Mouse (Mus musculus) thymus, adult 2 months (tissue): ENCODE measurements around the gene Clec12a. TPM values are rescaled to one million over a fixed set of nuclear protein-coding genes. Genes with fewer than 3 reads are reported as not detected.
A peak's percentile ranks its signal among the peaks of the same experiment; 100 is the strongest.

Experiments used
- DNase-seq: peaks from one replicate; pipeline ENCODE4 v3.0.0; 2021
- H3K27ac ChIP-seq: fragments of 200-500 bp; 2 replicates; pipeline ENCODE4 v1.5.1; 2012; ENCODE audit warnings: low read length, control low read depth; ENCODE audit not compliant: control insufficient read depth, insufficient read depth
- H3K27me3 ChIP-seq: fragments of 200-500 bp; 2 replicates; pipeline ENCODE4 v1.6.1; 2012; ENCODE audit warnings: mild to moderate bottlenecking, low read length, moderate library complexity, mixed read lengths; ENCODE audit not compliant: control insufficient read depth, insufficient read depth
- H3K36me3 ChIP-seq: fragments of 200-500 bp; 2 replicates; pipeline ENCODE4 v1.6.1; 2012; ENCODE audit warnings: mild to moderate bottlenecking, low read length, moderate library complexity; ENCODE audit not compliant: control insufficient read depth, insufficient read depth
- H3K4me1 ChIP-seq: fragments of 200-500 bp; replicated peaks from 2 replicates; pipeline ENCODE4 v1.6.1; 2012; ENCODE audit warnings: low read length; ENCODE audit not compliant: control insufficient read depth, insufficient read depth
- H3K4me3 ChIP-seq: fragments of 200-500 bp; 2 replicates; pipeline ENCODE4 v1.5.1; 2012; ENCODE audit warnings: mild to moderate bottlenecking, low read length, control low read depth, moderate library complexity; ENCODE audit not compliant: control insufficient read depth, insufficient read depth
- CTCF ChIP-seq: fragments of 200-500 bp; IDR thresholded peaks from 2 replicates; pipeline ENCODE4 v1.5.1; 2012; ENCODE audit warnings: mild to moderate bottlenecking, control low read depth, low read length, moderate library complexity, borderline replicate concordance; ENCODE audit not compliant: control insufficient read depth, poor library complexity, insufficient read depth; ENCODE audit errors: extremely low read depth
- POLR2A ChIP-seq: fragments of 200-500 bp; IDR thresholded peaks from 2 replicates; pipeline ENCODE4 v1.6.1; 2012; ENCODE audit warnings: mild to moderate bottlenecking, low read length, control low read depth, moderate library complexity; ENCODE audit not compliant: control insufficient read depth, poor library complexity, insufficient read depth; ENCODE audit errors: extremely low read depth
- WGBS: fragments of 180-500 bp; shearing (Covaris S2); methylation state at CpG from one replicate; pipeline ENCODE4 v1.1.7; 2018; 5-methylcytosine and 5-hydroxymethylcytosine counted together
- polyA plus RNA-seq: library from polyadenylated mRNA; depleted of rRNA; stranded (reverse); fragments of >200 nt; gene quantifications from 2 replicates; pipeline ENCODE4 v1.2.3, GENCODE M21; 2012

The Clec12a gene
- polyA plus RNA-seq, 1 experiment = 3.6 TPM

DNA sequence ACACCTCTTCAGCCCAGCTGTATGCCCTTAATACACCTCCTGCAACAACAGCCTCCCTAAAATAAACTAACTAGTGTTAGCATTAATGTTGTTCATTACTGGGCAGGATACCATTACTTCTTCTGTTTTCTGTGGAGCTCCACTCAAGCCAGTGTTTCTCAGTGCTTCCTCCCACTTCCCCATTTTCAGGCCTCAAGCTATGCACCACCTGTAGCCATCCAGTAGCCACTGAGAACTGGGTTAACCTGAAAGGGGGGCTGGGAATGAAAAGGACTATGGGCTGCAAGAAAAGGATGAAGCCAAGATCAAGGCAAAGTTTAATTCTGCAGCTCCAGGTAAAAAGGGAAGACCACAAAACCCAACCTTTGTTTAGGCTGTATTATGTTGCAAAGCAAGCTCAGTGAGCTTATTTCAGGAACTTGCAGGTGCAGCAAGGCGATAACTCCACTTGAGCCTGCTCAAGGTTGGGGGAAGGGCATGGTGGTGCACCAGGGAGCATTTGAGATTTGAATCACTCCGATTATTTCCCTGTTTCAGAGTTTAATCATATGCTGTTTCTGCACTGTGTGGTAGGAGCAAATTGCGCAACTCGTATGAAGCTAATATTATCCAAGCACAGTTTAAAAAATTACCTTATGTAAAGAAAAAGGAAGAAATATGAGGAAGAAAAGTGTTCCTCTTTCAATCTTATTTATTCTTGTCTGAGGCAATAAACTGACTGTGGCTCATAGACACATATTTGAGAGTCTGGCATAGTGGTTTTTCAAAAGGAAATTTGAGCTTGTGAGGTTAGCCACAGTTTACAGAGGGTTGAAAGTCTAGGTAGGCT, 7.2 kb downstream of the Clec12a start:
- 2% methylated on average over 4 of the region's 4 CpGs for WGBS
- peaks cover 8% of the 10 kb centered on the region for H3K4me1 ChIP-seq
- H3K4me3 ChIP-seq = no peak overlapping the region
- peak; percentile 15 for DNase-seq
- H3K36me3 ChIP-seq = no peaks in the 10 kb centered on the region
- TF ChIP-seq CTCF (no peak), POLR2A (no peak)
- H3K27ac ChIP-seq = peak overlapping the region; percentile 35
- no peaks in the 10 kb centered on the region for H3K27me3 ChIP-seq

DNA sequence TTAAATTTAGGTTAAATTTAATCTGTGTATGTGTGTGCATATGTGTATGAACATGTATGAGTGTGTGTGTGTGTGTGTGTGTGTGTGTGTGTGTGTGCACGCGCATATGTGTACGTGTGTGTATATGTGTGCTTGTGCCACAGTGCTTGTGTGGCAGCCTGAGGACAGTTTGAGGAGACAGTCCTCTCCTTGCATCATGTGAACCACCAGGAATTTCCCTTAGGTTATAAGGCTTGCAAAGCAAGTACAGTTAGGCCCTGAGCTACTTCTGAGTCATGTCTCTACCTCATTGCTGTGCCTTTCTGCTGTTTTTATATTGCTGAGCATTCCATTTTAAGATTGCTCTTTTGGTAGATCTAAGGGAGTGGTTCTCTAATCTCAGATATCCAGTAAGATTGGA, 8.6 kb downstream of the Clec12a start:
- Histone ChIP-seq H3K27me3 (no peaks in the 10 kb centered on the region), H3K27ac (no peak overlapping the region), H3K4me3 (no peak overlapping the region)

DNA sequence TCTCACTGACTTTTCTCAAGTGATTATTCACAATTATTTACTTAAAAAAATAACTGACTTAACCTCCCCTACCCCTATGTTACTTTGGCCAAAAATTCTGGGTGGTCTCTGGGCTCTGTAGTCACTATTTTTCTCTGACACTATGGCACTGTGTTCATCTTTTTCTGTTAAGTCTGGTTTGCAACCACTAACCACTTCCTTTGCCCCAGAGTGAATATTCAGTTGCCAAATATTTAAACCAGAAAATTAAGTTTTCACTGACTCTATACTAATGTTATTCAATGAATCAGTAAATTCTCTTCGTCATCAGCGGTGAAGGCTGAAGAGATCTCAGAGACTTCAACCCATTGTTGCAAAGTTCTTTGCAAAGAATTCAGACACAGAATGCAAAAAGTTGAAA, 13.3 kb downstream of the Clec12a start:
- WGBS = 29% methylated on average over 2 of the region's 2 CpGs
- Histone ChIP-seq H3K4me1 (peaks cover 2% of the 10 kb centered on the region; the same call in 1 of the 2 replicates), H3K27me3 (no peaks in the 10 kb centered on the region), H3K27ac (no peak overlapping the region), H3K4me3 (no peak overlapping the region), H3K36me3 (no peaks in the 10 kb centered on the region)
- TF ChIP-seq POLR2A = no peak
- TF ChIP-seq CTCF = no peak
- DNase-seq = no peak

More for the DNA sequence above, 8.6 kb downstream of the Clec12a start:
- H3K36me3 ChIP-seq = no peaks in the 10 kb centered on the region
- H3K4me1 ChIP-seq = peaks cover 8% of the 10 kb centered on the region
- TF ChIP-seq POLR2A (no peak), CTCF (no peak)
- WGBS = 79% methylated on average over 3 of the region's 3 CpGs
- DNase-seq = no peak

GRCm38 (mm10) chr6:129356430-129356829, 13.9 kb downstream of the Clec12a start:
- Histone ChIP-seq H3K27ac (no peak overlapping the region), H3K4me3 (no peak overlapping the region), H3K27me3 (no peaks in the 10 kb centered on the region), H3K4me1 (no peaks in the 10 kb centered on the region), H3K36me3 (no peaks in the 10 kb centered on the region)
- no peak for TF ChIP-seq POLR2A
- TF ChIP-seq CTCF = no peak
- no peak for DNase-seq

GRCm38 (mm10) chr6:129359515-129359914, 17.0 kb downstream of the Clec12a start:
- no peaks in the 10 kb centered on the region for H3K27me3 ChIP-seq

DNA sequence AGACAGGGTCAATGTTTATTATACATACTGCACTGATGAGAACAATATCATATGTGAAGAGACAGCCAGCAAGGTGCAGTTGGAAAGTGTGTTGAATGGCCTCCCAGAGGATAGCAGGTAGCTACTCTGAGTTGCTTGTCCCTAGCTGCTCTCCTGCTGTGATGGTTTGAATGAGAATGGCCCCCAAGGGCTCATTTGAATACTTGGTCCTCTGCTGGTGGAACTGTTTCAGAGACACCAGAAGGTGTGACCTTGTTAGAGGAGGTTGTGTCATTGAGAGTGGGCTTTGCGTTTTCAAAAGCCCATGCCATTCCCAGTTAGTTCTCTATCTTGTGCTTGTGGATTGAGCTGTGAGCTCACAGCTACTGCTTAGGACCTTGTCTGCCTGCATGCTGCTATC, 21.5 kb downstream of the Clec12a start:
- H3K27ac ChIP-seq = no peak overlapping the region
- no peaks in the 10 kb centered on the region for H3K27me3 ChIP-seq
- no peak for TF ChIP-seq CTCF
- no peak for TF ChIP-seq POLR2A
- no peaks in the 10 kb centered on the region for H3K4me1 ChIP-seq
- no peak for DNase-seq
- H3K4me3 ChIP-seq = no peak overlapping the region
- WGBS = 91% methylated on average over 1 of the region's 1 CpGs
- H3K36me3 ChIP-seq = no peaks in the 10 kb centered on the region

More at GRCm38 (mm10) chr6:129359515-129359914, 17.0 kb downstream of the Clec12a start:
- Histone ChIP-seq H3K36me3 (no peaks in the 10 kb centered on the region), H3K27ac (no peak overlapping the region), H3K4me3 (no peak overlapping the region), H3K4me1 (no peaks in the 10 kb centered on the region)
- 93% methylated on average over 2 of the region's 2 CpGs for WGBS
- no peak for TF ChIP-seq CTCF
- no peak for TF ChIP-seq POLR2A
- DNase-seq = no peak

- Histone ChIP-seq H3K36me3 (no peaks in the 10 kb centered on the region), H3K4me3 (no peak overlapping the region), H3K4me1 (no peaks in the 10 kb centered on the region), H3K27me3 (no peaks in the 10 kb centered on the region), H3K27ac (no peak overlapping the region)
- no peak for TF ChIP-seq POLR2A
- no peak for TF ChIP-seq CTCF
- DNase-seq = peak; percentile 51
- 11% methylated on average over 6 of the region's 6 CpGs for WGBS
Observed at GRCm38 (mm10) chr6:129365959-129366359, 23.5 kb downstream of the Clec12a start.
